Mouse (Mus musculus): ENCODE measurements at regions not wholly inside any gene's neighbourhood (a gene's known extent, or its start where the extent isn't known, plus 50 kb on each side); places are given as distances from the start of the nearest gene placed in this dataset.
A peak's percentile ranks its signal among the peaks of the same experiment; 100 is the strongest.

GRCm38 (mm10) chr12:31183632-31184031, 56.9 kb upstream of the Gm6993 start:
- no peak overlapping the region for H3K9ac ChIP-seq
- 78% methylated on average over 4 of the region's 4 CpGs for WGBS
- no peak overlapping the region for H3K4me2 ChIP-seq
- H3K9me3 ChIP-seq (replicated peaks) = no peaks in the 10 kb centered on the region
- ATAC-seq (replicated peaks; ENCODE audit: low FRiP score) = no peak
- peaks cover 40% of the 10 kb centered on the region for H3K4me1 ChIP-seq
- H3K27me3 ChIP-seq = no peaks in the 10 kb centered on the region
- no peaks in the 10 kb centered on the region for H3K36me3 ChIP-seq
- no peak overlapping the region for H3K4me3 ChIP-seq (replicated peaks)
- no peak overlapping the region for H3K27ac ChIP-seq

DNA sequence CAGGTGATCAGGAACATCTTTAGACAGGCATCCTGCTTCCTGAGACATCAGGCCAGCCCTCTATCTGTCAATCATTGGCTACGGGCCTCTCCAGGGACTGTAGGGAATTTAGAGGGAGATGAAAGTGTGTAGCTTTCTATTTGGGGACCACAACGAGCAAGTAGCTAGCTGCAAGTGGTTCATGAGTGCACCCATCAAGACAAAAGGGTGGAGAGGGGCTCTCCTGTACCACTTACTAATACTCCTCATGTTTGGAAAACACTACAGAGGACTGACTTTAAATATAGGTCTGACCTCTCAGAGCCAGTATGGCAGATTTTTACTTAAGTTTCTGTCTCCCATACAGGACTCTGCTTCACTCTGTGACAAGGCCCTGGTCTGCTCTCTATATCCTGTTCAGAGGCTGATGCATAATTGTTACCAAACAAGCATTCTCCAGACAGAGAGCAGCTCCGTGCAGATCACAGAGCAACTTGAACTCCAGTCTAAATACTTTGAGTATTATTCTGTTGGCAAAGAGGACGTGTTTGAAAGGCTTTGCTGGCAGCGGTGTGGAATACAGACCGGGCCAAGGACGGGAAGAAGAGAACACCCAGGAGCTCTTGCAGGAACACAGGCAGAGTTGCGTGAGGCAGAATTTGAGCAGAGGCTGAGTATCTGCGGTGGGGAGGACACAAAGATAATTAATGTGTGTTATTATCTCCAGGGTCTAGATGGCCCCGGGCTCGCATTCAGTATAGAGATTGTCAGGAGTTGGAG, 56.2 kb upstream of the Gm6993 start:
- no peak for ATAC-seq (replicated peaks; ENCODE audit: low FRiP score)
- Histone ChIP-seq H3K36me3 (no peaks in the 10 kb centered on the region), H3K9ac (no peak overlapping the region), H3K27ac (peak overlapping the region; percentile 72), H3K4me2 (no peak overlapping the region), H3K27me3 (no peaks in the 10 kb centered on the region), H3K9me3 (replicated peaks) (no peaks in the 10 kb centered on the region), H3K4me3 (replicated peaks) (no peak overlapping the region), H3K4me1 (peaks cover 40% of the 10 kb centered on the region)
- 55% methylated on average over 11 of the region's 11 CpGs for WGBS

DNA sequence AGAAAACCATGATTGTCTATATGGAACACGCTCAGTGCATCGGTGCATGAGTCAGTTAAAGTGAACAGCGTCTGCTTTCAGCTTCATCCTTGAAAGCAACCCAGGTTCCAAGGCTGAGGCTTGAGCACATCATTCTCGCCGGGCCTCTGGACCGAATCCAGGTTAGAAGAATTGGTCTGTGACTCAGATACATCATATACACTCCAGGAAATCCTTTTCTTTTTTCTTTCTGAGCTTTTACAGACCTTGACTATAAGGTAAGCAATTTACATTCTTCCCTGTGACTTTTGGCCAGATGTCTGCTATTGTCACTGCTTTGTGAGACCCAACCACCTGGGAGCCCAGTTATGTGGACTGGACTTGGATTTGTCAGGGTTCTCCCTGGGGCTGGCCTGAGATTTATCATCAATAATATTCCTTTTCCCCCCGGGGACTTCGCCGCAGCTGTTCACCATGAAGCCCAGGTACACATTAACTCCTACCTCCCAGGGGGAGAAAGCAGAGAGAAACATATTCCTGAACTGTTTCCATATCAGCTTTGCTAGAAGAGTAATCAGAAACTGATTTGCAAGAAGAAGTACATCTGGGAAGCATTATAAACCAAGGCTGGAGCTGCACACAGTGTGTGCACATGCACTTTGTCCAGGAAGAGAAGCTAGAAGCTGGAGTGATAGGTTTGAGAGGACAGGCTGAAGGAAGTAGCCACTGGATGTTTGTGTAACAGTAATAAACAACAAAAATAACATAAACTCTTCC, 55.2 kb upstream of the Gm6993 start:
- peaks cover 36% of the 10 kb centered on the region for H3K4me1 ChIP-seq
- 60% methylated on average over 9 of the region's 9 CpGs for WGBS
- H3K36me3 ChIP-seq = no peaks in the 10 kb centered on the region
- H3K4me3 ChIP-seq (replicated peaks) = no peak overlapping the region
- H3K4me2 ChIP-seq = no peak overlapping the region
- H3K9me3 ChIP-seq (replicated peaks) = no peaks in the 10 kb centered on the region
- ATAC-seq (replicated peaks; ENCODE audit: low FRiP score) = no peak
- H3K9ac ChIP-seq = no peak overlapping the region
- no peaks in the 10 kb centered on the region for H3K27me3 ChIP-seq
- H3K27ac ChIP-seq = peak overlapping the region; percentile 72

DNA sequence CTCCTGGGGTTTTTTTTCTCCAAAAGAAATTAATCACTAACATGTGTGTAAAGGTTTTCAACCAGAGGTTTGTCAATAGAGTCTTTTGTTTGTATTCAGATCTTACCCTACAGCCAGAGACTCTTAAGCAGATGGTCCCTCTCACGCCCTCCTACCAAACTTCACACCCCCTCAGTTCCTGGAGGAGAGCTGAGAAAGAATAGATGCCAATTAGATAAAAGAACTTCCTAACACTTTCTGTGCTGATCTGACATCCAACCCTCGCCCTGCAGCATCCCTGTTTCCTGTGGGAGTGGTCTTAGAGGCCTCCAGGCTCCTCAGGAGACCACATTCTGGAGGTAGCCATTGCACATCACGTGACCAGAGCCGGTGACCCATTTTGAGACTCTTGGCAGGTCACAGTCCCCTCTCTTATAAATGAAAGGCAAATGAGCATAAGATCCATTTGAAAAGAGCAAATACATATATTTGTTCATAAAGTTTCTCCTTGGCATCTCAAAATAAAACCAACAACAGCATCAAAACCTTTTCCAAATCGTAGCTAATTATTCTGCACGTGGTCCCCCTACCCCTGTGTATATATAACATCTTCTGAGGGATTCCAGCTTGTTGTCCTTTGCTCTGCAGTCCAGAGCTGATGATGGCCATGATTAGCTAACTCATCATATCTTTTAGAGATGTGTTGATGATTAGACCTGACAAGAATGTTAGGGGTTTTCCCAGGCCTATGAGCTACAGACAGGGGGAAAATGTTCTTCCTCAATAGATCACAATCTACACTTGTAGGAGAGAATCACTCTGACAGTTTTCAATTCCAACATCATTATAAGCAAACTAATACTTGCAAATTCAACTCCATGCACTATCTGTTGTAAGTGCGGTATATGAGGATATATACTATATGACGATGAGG, 54.4 kb upstream of the Gm6993 start:
- no peak for ATAC-seq (replicated peaks; ENCODE audit: low FRiP score)
- Histone ChIP-seq H3K4me2 (no peak overlapping the region), H3K36me3 (no peaks in the 10 kb centered on the region), H3K27me3 (no peaks in the 10 kb centered on the region), H3K9ac (no peak overlapping the region), H3K9me3 (replicated peaks) (no peaks in the 10 kb centered on the region), H3K4me1 (peaks cover 43% of the 10 kb centered on the region), H3K27ac (peak overlapping the region; percentile 72), H3K4me3 (replicated peaks) (no peak overlapping the region)
- 64% methylated on average over 8 of the region's 8 CpGs for WGBS

DNA sequence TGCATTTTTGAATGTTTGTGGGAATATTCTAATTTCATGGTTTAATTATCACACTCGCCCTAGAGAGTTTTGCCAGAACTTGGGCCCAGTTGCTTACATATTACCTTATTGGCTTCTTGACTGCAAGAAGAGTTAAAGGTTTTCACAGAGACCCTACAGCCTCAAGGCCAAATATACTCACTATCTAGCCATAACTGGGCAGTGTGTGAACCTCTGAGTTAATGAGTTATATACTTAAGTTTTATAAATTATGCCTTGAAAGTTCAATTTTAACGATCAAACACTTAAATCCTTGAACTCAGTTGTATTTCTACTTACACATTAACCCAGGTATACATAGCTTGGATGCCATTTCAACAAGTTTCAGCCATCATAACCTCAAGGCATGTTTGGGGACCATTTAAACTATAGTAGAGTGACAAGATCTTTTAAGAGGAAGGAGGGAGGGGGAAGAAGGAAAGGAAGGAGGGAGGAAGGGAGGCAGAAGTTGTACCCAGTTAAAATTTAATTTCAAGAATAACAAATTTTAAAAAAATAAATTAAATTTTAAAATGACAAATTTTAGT, 52.5 kb upstream of the Gm6993 start:
- ATAC-seq (replicated peaks; ENCODE audit: low FRiP score) = peak; percentile 77

GRCm38 (mm10) chr12:31190265-31190664, 50.3 kb upstream of the Gm6993 start:
- Histone ChIP-seq H3K27me3 (no peaks in the 10 kb centered on the region), H3K36me3 (no peaks in the 10 kb centered on the region), H3K9me3 (replicated peaks) (no peaks in the 10 kb centered on the region), H3K9ac (no peak overlapping the region), H3K4me3 (replicated peaks) (no peak overlapping the region), H3K4me1 (peaks cover 35% of the 10 kb centered on the region), H3K4me2 (no peak overlapping the region), H3K27ac (no peak overlapping the region)
- 77% methylated on average over 4 of the region's 4 CpGs for WGBS
- no peak for ATAC-seq (replicated peaks; ENCODE audit: low FRiP score)

More for the DNA sequence above, 52.5 kb upstream of the Gm6993 start:
- H3K27me3 ChIP-seq = no peaks in the 10 kb centered on the region
- no peak overlapping the region for H3K4me3 ChIP-seq (replicated peaks)
- no peaks in the 10 kb centered on the region for H3K9me3 ChIP-seq (replicated peaks)
- no peak overlapping the region for H3K4me2 ChIP-seq
- no peaks in the 10 kb centered on the region for H3K36me3 ChIP-seq
- H3K4me1 ChIP-seq = peaks cover 49% of the 10 kb centered on the region
- no peak overlapping the region for H3K9ac ChIP-seq
- no peak overlapping the region for H3K27ac ChIP-seq
- WGBS = 73% methylated on average over 2 of the region's 2 CpGs
